Mouse (Mus musculus) right cerebral cortex, postnatal 36 days (tissue): ENCODE measurements at regions not wholly inside any gene's neighbourhood (a gene's known extent, or its start where the extent isn't known, plus 50 kb on each side); places are given as distances from the start of the nearest gene placed in this dataset.

ENCODE experiments used
- DNase-seq, 2 experiments: peaks; one replicate each; pipeline ENCODE4 v3.0.0; 2022; ENCODE audit warnings: low spot score in 2 of 2, mixed read lengths in 1 of 2

- no peak for DNase-seq
Measured at GRCm38 (mm10) chr13:78405071-78405470, 205.5 kb upstream of the Nr2f1 start.

GRCm38 (mm10) chr13:78383761-78384160 lies 184.2 kb upstream of the Nr2f1 start:
- DNase-seq = no peak

- no peak for DNase-seq
Measured at GRCm38 (mm10) chr13:78361236-78361635, 161.7 kb upstream of the Nr2f1 start.

GRCm38 (mm10) chr13:78348830-78349229 lies 149.3 kb upstream of the Nr2f1 start:
- no peak for DNase-seq

GRCm38 (mm10) chr13:78324443-78325206 lies 125.1 kb upstream of the Nr2f1 start:
- DNase-seq = no peak

GRCm38 (mm10) chr13:78323183-78323582 lies 123.6 kb upstream of the Nr2f1 start:
- no peak for DNase-seq

- no peak for DNase-seq
Measured at GRCm38 (mm10) chr13:78318434-78318833, 118.9 kb upstream of the Nr2f1 start.

- DNase-seq = no peak
Measured at GRCm38 (mm10) chr13:78310837-78311236, 111.3 kb upstream of the Nr2f1 start.
